Mouse (Mus musculus): ENCODE measurements around the gene D430041D05Rik.
"Not testable (repeated sequence)": the region's sequence is repeated elsewhere in the genome, so short reads cannot be mapped to it uniquely, and the experiment has no call there.

Gene D430041D05Rik

GRCm38 (mm10) chr2:104109528-104109927 is 301.3 kb downstream of the D430041D05Rik start:
- no peak for DNase-seq

- not testable (repeated sequence) for DNase-seq
Observed at GRCm38 (mm10) chr2:104109021-104109420, 301.8 kb downstream of the D430041D05Rik start.

GRCm38 (mm10) chr2:104104800-104105199 is 306.0 kb downstream of the D430041D05Rik start:
- DNase-seq, result no peak

- no peak for DNase-seq
Observed at GRCm38 (mm10) chr2:104099946-104100345, 310.9 kb downstream of the D430041D05Rik start.

GRCm38 (mm10) chr2:104099231-104099585 is 311.6 kb downstream of the D430041D05Rik start:
- no peak for DNase-seq

- no peak for DNase-seq
Observed at GRCm38 (mm10) chr2:104098529-104099230, 312.1 kb downstream of the D430041D05Rik start.

GRCm38 (mm10) chr2:104097396-104097795 is 313.4 kb downstream of the D430041D05Rik start:
- not testable (repeated sequence) for DNase-seq

GRCm38 (mm10) chr2:104096796-104097195 is 314.0 kb downstream of the D430041D05Rik start:
- not testable (repeated sequence) for DNase-seq

- DNase-seq, result no peak
Observed at GRCm38 (mm10) chr2:104096256-104096655, 314.6 kb downstream of the D430041D05Rik start.

- DNase-seq, result peak; percentile 26 to 34
Observed at GRCm38 (mm10) chr2:104095741-104096213, 315.0 kb downstream of the D430041D05Rik start, which contains the start of gene Cd59a. Gene Cd59a (plus strand): TSS chr2:104095801.

GRCm38 (mm10) chr2:104093305-104093704 is 317.5 kb downstream of the D430041D05Rik start:
- DNase-seq, result no peak

Data from thymus, postnatal 36 days (tissue).